Mouse (Mus musculus) erythroblast, embryonic 14.5 days (primary cell): Measurements from ENCODE around the gene Eif4h. TPM values are rescaled to one million over a fixed set of nuclear protein-coding genes. Genes with fewer than 3 reads are reported as not detected.
A peak's percentile ranks its signal among the peaks of the same experiment; 100 is the strongest.

Source experiments
- H3K27me3 ChIP-seq: 2 replicates; pipeline ENCODE4 v1.6.1; 2012; ENCODE audit warnings: inconsistent platforms; ENCODE audit not compliant: control insufficient read depth
- H3K36me3 ChIP-seq: 2 replicates; pipeline ENCODE4 v1.6.1; 2012; ENCODE audit warnings: mild to moderate bottlenecking, inconsistent platforms; ENCODE audit not compliant: control insufficient read depth
- H3K4me1 ChIP-seq: 2 replicates; pipeline ENCODE4 v1.6.1; 2012; ENCODE audit warnings: inconsistent platforms; ENCODE audit not compliant: control insufficient read depth
- H3K4me3 ChIP-seq: replicated peaks from 2 replicates; pipeline ENCODE3; 2012; ENCODE audit warnings: moderate library complexity, mild to moderate bottlenecking, inconsistent platforms
- H3K9me3 ChIP-seq: 2 replicates; pipeline ENCODE4 v1.6.1; 2012; ENCODE audit warnings: low read length, inconsistent platforms, mixed read lengths; ENCODE audit not compliant: control insufficient read depth
- GATA1 ChIP-seq: IDR thresholded peaks from 2 replicates; pipeline ENCODE4 v1.6.1; 2012; ENCODE audit warnings: low read length, inconsistent platforms, mixed read lengths
- TAL1 ChIP-seq: IDR thresholded peaks from 3 replicates; pipeline ENCODE4 v1.6.1; 2012; ENCODE audit warnings: low read length, inconsistent platforms, mixed read lengths
- polyA plus RNA-seq: library from polyadenylated mRNA; stranded (reverse); fragments of >175 nt; gene quantifications from 2 replicates; pipeline ENCODE4 v1.2.3, GENCODE M21; 2012

The Eif4h gene
- polyA plus RNA-seq, 1 experiment: 18.7 TPM

DNA sequence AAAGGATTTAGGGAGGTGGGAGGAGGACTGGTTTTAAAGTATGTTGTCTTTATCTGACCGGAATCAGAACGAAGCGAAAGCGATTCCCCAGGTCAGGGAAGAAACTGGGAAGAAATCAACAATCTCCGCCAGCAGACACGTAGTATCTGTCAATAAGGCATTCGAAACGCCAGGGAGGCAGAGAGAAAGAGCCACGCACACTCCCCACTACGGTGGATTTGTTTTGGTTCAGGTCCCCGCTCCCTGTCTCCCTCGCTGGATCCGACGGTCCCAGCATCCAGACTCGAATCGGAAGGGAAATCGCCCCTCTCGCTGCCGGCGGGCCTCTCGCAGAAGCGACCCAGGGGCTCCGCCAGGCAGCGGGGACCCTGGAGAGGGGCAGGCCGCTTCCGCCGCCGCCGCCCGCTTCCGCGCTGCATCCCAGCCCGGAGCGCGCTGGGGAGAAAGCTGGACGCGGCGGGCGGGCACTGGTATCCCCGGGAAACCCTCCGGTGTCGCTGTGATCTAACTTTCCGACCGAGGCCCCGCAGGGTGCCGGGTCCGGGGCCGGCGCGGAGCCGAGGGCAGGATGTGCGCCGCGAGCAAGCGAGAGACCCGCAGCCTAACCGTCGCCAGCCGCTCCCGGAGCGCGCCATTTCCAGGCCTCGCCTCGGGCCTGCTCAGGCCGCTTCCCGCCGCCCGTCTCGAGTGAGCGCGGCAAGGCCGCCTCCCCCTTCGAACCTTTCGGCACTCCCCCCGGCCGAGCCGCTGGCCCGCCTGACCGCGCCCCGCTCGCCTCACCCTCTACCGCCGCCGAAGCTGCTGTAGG, 625 bp downstream of the Eif4h start:
- Histone ChIP-seq H3K27me3 (no peaks in the 10 kb centered on the region), H3K36me3 (peaks cover 37% of the 10 kb centered on the region), H3K9me3 (no peaks in the 10 kb centered on the region), H3K4me3 (peak overlapping the region; percentile 97), H3K4me1 (peaks cover 30% of the 10 kb centered on the region)
- no peak for TF ChIP-seq GATA1
- TF ChIP-seq TAL1: no peak

DNA sequence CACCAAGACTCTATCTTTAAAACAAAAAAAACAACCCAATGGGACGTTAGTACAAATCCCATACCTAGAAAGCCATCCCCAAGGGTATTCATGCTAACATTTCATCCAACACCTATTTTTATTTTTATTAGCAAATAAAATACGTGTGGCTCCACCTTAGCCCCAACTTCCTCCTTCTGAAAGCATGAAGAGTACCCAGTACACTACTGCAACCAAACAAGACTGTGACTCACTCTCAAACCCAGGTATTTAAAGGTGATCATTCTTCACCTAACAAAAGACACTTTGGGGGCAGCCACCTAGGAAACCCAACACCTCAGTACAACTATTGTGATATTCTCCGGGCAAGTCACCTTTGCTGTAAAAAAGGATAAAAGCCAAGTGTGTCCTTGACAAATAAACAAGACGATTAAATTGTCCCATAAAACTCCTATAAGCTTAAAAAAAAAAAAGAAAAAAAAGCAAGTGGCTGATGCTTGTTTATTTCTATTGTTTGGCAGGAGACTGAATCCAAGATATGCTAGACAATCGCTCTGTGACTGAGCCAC, 1.4 kb downstream of the Eif4h start:
- Histone ChIP-seq H3K9me3 (no peaks in the 10 kb centered on the region), H3K4me3 (peak overlapping the region; percentile 97), H3K4me1 (peaks cover 32% of the 10 kb centered on the region), H3K27me3 (no peaks in the 10 kb centered on the region), H3K36me3 (peaks cover 44% of the 10 kb centered on the region)
- no peak for TF ChIP-seq TAL1
- TF ChIP-seq GATA1: no peak

DNA sequence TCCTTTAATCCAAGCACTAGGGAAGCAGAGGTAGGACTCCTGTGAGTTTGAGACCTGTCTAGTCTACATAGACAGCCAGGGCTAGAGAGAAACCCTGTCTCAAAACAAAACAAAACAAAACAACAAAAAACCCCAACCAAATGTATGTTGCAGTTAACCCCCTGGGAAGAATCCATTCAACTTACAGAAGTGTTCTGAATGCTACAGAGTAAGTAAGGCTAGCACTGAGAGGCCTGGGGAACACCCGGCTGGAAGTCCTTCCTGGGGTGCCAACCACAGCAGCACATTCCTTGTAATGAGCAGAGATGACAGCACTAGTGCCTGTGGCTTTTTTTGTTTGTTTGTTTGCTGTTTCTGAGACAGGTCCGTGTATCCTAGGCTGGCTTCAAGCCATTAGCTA, 6.4 kb downstream of the Eif4h start:
- Histone ChIP-seq H3K9me3 (no peaks in the 10 kb centered on the region), H3K27me3 (no peaks in the 10 kb centered on the region), H3K4me3 (no peak overlapping the region), H3K4me1 (peaks cover 21% of the 10 kb centered on the region), H3K36me3 (peaks cover 92% of the 10 kb centered on the region)
- no peak for TF ChIP-seq GATA1

GRCm38 (mm10) chr5:134630835-134631234, 8.5 kb downstream of the Eif4h start:
- Histone ChIP-seq H3K36me3 (peaks cover 95% of the 10 kb centered on the region), H3K27me3 (no peaks in the 10 kb centered on the region), H3K9me3 (no peaks in the 10 kb centered on the region), H3K4me3 (no peak overlapping the region), H3K4me1 (peaks cover 7% of the 10 kb centered on the region)
- TF ChIP-seq TAL1 (no peak), GATA1 (no peak)

- Histone ChIP-seq H3K27me3 (no peaks in the 10 kb centered on the region), H3K4me1 (peaks cover 2% of the 10 kb centered on the region), H3K36me3 (peaks cover 96% of the 10 kb centered on the region), H3K4me3 (no peak overlapping the region), H3K9me3 (no peaks in the 10 kb centered on the region)
- TF ChIP-seq GATA1: no peak
- TF ChIP-seq TAL1: no peak
Observed at GRCm38 (mm10) chr5:134629508-134629907, 9.8 kb downstream of the Eif4h start.

- H3K27me3 ChIP-seq: no peaks in the 10 kb centered on the region
Observed at GRCm38 (mm10) chr5:134622069-134622468, 17.2 kb downstream of the Eif4h start.

GRCm38 (mm10) chr5:134621099-134621640, 18.1 kb downstream of the Eif4h start:
- TF ChIP-seq GATA1 (no peak), TAL1 (no peak)
- H3K4me1 ChIP-seq: peaks cover 3% of the 10 kb centered on the region; the same call in 1 of the 2 replicates
- no peak overlapping the region for H3K4me3 ChIP-seq
- peaks cover 96% of the 10 kb centered on the region for H3K36me3 ChIP-seq
- no peaks in the 10 kb centered on the region for H3K27me3 ChIP-seq
- no peaks in the 10 kb centered on the region for H3K9me3 ChIP-seq

More at GRCm38 (mm10) chr5:134622069-134622468, 17.2 kb downstream of the Eif4h start:
- no peaks in the 10 kb centered on the region for H3K9me3 ChIP-seq
- peaks cover 1% of the 10 kb centered on the region; the same call in 1 of the 2 replicates for H3K4me1 ChIP-seq
- peaks cover 100% of the 10 kb centered on the region for H3K36me3 ChIP-seq
- H3K4me3 ChIP-seq: no peak overlapping the region
- TF ChIP-seq GATA1 (no peak), TAL1 (no peak)

DNA sequence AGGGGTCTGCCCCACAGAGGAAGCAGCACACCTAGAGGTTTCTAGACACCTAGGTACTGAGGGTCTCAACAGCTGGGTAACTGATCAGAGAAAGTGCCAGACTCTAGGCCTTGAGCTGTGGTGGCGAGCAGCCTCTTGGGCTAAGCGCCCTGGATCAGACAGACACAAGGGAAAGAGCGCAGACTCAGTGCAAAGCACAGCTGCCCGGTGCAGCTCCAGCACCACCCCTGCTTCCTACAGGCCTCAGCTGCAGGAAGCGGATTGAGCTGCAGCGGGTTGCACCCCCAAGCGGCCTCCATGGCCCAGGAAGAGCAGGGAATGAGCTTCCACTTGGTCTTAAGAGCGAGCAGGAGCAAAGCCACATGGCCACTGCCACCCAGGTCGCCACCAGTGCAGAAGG, 18.8 kb downstream of the Eif4h start:
- Histone ChIP-seq H3K4me1 (peaks cover 4% of the 10 kb centered on the region), H3K36me3 (peaks cover 95% of the 10 kb centered on the region), H3K9me3 (no peaks in the 10 kb centered on the region), H3K27me3 (no peaks in the 10 kb centered on the region), H3K4me3 (no peak overlapping the region)
- no peak for TF ChIP-seq TAL1
- no peak for TF ChIP-seq GATA1

DNA sequence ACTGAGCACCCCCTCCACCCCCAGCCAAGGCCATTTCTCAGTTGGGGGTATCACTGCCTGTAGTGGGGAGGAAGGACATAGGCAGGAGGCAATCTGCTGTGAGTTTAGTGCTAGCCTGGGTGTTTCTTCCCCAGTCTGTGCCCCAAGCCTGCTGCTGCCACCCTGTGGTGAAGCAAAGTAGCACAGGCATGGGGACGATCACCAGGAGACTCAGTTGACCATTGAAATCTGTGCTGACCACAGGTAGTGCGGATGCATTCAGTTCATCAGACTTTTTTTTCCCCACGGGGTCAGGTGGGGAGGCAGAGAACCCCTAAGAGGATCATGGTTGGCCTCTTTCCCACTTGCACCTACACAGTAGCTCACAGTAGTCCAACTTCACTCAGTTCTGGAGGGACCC, 22.2 kb downstream of the Eif4h start:
- Histone ChIP-seq H3K4me3 (no peak overlapping the region), H3K4me1 (peaks cover 9% of the 10 kb centered on the region), H3K27me3 (no peaks in the 10 kb centered on the region), H3K36me3 (peaks cover 72% of the 10 kb centered on the region), H3K9me3 (no peaks in the 10 kb centered on the region)
- TF ChIP-seq GATA1: no peak
- no peak for TF ChIP-seq TAL1
